Mouse (Mus musculus) CD4-positive helper T cell, adult 2 months (primary cell): ENCODE measurements around the gene Scml4.

Experiments
- DNase-seq: peaks from one replicate; pipeline ENCODE4 v3.0.0-alpha.2; 2012; ENCODE audit warnings: low read depth, missing footprints, low spot score

Gene Scml4

DNA sequence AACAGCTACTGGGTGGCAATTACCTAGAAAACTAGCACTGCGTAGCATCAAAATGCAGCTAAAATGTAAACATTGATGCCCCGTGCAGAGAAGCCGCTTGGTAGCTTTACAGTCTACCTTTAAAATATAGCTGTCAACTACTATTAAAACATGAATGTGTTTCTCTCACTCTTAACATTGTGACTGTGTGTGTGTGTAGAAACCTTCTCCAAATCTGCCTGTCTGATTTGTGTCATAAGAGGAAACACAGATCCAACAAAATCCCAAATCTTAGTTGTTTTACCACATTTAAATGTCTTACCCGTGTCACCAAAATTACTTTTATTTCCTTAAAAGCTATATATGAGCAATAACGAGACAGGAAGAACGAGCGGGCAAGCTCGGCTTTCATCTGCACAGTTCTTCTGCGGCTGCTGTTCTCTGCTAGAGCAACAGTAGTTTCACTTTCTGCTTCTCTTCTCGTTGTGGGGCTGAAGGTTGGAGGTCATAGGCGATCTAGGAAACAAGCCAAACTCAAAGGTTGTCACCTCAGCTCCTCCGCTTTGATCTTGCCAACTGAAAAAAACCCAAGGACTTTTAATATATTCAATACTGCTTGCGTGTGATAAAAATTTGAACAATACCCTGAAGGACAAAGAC, 2.1 kb downstream of the Scml4 start:
- DNase-seq: peak; percentile 91

DNA sequence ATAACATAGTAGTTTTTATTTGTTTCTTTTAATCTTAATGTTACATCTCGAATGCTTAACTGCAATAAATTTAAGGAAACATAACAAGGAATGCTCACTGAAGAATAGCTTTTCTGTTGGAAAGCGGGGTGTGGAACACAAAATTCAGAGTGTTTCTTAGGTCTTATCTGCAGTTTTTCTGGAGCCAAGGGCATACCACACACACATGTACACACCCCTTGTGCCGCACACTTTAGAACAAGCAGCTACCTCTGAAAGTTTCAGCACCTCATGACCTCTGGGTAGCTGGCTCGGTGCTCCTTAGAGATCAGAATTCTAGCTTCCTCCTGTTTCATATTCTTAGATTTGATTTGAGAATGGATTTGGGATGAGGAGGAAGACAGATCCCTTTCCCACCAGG, 2.6 kb downstream of the Scml4 start:
- peak; percentile 61 for DNase-seq

DNA sequence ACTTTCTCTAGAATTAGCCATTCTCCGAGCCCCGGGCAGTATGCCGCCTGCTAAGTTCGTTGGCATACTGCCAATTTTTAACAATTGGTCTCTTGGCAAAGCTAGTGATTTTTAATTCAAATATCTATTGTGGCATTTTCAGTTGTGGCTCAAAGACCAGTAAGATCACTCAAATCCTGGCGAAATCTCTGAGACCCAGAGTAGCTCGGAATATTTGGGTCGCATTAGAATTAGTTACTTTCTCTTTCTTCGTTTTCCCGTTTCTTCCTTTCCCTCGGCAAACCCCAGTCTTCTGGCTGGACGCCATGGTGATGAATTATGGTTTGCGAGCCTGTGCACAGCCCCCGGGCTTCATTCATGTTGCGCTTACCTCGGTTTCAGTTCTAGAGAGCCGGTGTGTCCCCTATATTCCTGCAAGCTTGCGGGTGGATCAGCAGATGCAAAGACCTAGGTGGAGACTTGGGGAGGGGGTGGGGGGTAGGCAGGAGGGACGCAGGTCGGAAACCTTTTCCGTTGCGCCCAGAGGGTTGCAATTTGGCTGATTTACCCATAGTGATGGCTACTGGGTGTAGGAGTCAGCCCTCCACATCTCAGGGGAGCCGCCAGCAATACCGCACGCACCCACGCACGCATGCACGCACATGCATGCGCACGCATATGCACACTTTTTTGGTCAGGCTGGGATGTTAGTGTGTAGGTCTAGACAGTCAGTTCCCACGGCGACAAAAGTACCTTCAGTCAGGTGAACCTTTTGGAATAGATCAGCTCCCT, 3.6 kb downstream of the Scml4 start:
- peak; percentile 81 for DNase-seq

DNA sequence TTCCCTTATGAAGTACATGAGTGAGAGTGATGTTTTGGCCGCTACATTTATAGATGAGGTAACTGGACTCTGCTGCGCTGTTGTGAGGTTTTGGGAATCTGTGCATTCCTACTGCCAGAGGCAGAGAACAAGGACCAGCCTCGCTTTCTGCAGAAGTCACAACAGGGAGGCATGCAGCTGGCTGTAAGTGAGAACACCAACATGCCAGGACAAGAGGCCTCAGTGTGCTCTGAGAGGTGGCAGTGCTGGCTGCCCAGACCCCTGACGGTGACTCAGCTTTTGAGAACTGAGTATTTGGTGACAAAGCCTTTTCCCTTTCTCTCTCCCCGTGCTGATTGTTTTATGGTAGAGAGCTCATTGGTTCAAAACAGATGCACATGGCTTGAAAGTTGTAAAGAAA, 4.5 kb downstream of the Scml4 start:
- DNase-seq: peak; percentile 16

DNA sequence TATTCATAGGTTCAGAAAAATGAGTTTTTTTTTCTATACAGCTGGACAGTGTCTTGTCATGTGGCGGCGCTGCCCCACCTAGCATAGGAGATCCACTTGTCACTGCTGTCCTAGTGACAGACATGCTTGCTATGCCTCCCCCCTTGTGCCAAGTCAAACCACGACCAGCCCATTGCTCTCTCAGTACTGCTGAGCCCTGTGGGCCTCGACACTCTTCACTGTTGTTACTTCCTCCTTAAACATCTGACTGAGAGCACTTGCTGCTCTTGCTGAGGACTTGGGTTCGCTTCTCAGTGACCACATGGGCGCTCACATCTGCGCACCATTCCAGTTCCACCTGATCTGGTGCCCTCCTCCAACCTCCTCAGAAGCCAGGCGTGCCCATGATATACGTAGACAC, 8.2 kb downstream of the Scml4 start:
- peak; percentile 24 for DNase-seq

DNA sequence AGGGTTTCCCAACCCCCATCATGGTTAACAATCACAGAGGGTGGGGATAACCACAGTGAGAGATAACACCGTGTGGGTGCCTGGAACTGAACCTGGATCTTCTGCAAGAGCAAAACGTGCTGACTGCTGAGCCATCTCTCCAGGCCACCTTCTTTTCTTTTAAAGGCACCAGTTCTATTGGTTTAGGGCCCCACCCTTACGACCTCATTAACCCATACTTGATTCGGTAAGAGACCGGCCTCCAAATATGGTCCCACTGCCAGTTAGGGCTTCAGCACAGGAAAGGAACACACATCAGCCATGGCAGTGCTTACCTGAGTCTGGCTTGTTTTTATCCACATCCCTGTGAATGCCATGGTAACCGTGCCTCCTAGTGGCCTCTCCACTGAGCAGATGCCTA, 9.3 kb downstream of the Scml4 start:
- DNase-seq: peak; percentile 67

DNA sequence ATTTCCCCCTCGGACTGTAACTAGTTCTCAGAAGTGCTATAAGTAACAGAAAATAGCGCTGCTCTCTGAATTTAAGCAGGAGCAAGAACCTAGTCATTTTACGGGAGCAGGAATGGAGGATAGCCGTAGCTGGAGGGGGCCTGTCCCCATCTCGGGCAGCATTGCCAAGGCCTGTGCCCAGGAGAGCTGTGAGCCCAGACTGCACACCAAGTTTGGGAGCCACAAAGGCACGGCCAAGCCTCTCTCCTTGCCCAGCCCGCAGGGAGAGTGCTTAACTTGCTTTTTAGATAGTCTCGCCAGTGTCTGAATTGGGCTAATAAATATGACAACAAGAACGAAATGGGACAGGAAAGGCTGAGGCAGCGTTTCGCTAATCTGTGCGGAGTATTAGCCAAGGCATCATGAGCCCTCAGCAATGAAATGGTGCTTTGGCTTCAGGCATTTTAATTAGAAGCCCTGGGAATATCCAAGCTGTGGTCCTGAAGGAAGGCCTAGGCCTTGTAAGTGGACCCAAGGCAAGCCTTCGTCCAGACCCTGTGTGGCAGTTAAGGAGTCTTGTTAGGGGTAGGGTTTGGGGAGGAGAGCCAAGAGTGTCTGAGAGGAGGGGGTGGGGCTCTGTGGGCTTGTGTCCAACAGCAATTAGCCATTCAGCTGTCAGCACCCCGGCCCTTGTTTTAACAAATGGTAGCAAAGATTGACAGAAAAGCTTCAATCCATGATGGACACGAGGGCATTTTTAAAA, 12.3 kb downstream of the Scml4 start:
- no peak for DNase-seq

DNA sequence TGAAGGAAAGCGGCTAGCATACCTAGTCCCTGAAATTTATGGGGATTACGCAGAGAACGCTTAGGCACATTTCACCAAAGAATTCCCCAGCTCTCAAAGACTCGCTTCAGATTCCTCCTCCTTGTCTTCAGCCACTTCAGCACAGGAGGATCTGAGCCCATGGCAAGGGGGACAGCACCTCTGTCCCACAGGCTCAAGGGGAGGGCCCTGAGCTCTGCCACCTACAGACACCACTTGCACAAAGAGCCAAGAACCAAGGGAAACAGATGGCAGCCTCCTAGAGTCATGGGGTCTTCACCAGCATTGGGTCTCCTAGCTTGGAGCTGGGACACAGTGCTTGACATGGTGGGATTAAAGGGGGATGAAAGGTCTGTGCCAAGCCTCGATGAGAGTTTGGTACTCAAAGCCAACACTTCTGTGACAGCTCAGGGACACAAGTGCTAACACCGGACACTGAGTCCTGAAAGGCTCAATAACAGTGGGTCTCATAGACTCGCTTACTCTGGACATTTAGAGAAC, 13.0 kb downstream of the Scml4 start:
- DNase-seq: no peak

DNA sequence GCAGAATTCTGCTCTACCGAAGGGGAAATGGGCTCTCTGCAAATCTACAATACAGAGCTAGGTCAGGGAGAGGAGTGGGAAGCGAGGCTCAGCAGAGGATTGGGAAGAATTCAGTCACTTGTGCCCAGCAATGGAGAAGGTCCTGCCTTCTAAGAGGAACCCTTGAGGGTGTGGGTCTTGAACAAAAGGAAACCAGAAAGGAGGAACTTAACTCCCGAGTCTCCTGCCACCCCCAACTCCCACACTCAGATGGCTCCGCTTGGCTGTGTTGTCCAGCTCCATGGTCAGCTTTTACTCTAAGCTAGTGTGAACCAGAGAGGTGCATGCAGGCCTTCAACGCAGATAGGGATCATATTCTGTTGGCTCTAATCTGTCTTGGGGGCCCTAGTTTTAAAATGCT, 16.0 kb downstream of the Scml4 start:
- no peak for DNase-seq

DNA sequence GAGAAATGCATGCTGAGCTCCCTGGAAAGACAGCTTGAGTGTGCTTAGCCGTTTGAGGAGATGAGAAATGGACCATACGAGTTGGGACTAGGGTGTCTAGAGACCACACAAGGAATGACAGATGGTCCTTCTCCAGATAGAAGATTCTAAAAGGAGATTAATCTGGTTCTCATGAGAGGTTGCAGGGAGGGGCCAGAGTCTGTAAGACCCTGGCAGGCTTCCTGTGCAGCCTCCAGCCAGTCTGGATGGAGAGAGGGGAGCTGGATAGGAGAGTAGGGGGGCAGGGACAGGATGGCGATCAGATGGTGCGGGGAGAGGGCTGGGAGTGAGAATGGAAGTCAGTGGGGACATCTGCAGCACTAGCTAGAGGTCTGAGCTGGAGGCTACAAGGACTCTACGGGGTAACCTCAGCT, 19.1 kb downstream of the Scml4 start:
- no peak for DNase-seq

DNA sequence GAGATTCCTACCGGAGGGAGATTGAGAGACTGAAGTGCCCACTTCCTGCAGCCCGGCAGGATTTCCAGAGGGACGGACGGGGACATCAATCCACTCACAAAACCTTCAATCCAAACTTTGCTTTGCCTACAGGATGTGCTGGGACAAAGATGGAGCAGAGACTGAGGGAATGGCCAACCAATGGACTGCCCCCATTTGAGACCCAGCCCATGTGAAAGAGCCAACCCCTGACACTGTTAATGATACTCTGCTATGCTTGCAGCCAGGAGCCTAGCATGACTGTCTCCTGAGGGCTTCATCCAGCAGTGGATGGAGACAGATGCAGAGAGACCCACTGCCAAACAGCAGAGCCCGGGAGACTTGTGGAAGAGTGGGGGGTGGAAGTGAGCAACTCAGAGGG, 19.5 kb downstream of the Scml4 start:
- DNase-seq: no peak

DNA sequence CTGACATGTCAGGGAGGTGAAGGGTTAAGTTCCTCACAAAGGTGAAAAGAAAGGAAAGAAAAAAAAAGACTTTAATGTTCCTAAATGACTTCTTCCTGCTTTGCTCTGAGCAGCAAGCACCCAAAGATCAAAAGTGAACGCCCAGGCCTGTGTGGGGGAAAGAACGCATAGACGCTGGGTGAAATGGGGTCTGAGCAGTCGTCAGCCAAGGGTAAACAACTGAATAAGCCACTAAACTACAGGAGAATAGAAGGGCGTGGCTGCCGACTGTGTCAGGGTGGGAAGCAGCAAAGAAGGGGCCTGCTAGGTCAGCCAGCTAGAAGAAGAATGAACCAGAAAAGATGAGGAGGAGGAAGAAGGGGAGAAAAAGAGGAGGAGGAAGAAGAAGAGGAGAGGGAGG, 26.9 kb downstream of the Scml4 start:
- peak; percentile 66 for DNase-seq

DNA sequence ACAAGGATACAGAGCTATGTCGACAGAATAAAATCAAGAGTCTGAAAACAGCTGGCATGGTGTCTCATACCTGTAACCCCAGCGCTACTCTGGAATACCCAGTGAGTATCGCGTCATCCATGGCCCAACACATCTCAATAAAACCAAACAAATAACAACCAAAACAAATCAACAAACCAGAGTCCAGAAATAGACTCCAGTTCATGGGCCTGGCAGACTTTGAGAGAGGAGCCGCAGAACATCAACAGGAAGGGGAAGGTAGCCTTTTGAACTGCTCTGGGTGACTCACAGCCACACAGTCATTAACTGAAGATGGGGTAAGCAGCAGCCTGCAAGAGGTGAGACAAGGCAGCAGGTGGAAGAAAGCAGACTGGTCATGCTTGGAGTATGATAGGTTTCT, 28.1 kb downstream of the Scml4 start:
- peak; percentile 82 for DNase-seq

DNA sequence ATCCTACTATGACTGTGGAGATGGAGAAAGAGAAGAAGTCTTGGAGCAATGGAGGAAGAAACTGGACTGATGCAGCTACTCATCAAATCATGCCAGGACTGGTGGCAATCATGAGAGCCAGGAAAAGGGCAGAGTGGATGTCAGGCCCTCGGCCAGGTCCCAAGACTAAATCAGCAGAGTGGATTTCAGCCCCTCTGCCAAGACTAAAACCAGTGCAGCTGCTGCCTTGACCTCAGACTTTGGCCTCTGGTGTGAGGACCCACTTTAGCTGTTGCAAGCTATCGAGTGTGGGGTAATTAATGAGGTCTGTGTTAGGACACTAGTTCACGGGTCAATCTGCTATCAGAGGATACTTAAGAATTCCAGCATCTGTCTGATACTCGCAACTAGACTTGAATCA, 30.2 kb downstream of the Scml4 start:
- no peak for DNase-seq

DNA sequence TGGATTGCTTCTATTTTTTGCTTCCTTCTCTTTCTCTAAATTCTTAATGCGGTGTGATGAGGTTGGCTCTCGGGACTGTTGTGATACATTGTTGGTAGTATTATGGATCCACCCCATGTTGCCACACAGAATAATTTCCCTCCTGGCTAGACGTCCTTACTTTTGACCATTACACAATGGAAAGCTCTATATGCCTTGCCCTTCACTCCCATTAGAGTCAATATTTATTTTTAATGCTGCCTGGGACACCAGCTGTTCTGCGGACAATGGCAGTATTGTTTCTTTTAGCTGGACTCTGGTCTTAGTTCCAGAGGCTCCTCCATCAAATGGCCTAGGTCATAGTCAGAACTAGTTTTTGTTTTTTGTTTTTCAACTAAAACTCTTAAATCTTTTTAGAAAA, 32.1 kb downstream of the Scml4 start:
- DNase-seq: no peak

DNA sequence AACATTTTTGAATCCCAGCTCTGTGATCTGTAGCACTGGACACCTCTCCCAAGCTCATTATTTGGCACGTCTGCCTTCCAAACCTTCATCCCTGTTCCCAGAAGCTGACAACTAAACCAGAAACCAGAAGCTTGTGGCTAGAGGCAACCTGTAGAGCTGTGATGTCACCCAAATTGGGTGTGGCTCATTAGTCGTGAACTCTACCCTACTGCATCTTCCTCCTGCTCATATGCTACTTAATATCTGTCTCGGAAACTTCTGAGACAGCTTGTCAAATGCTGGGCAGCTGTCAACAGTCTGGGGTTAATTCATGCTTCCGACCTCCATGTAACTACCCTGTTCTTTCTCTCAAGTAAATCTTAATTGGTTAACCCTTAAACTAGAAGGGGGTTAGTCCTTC, 32.8 kb downstream of the Scml4 start:
- DNase-seq: peak; percentile 46

DNA sequence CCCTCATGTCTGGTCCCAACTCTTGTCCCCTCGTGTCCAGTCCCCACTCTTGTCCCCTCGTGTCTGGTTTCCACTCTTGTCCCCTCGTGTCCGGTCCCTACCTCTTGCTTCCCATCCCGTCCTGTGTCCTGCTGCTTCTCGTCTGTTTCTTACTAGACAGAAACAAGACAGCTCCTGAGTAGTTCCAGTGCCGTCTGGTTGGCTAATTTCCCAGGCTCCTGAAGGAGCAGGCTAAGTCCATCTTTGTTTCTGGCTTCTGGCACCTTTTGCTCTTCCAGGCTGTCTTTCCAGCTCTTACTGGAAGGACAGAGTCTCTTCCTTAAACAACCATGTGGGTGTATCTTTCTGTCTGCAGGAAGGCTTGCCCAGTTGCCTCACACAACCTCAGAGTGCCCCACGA, 33.7 kb downstream of the Scml4 start:
- DNase-seq: no peak

DNA sequence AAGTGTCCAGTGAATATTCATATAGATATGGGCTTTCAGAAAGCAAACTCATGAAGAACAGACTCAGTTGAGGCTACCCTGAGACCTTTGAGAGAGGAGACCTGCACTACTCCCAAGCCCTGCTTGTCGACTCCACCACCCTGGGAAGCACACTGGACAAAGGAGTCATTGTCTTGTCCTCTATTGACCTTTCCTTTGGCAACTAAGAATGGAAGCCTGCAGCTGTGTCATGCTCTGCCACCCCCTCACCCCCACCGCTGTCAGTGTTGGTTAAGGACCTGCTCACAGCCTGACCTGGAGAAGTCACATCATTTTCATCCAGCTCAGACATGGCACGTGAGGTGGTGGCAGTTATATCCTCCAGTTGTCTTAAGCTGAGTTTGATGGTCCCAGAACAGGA, 34.1 kb downstream of the Scml4 start:
- no peak for DNase-seq

DNA sequence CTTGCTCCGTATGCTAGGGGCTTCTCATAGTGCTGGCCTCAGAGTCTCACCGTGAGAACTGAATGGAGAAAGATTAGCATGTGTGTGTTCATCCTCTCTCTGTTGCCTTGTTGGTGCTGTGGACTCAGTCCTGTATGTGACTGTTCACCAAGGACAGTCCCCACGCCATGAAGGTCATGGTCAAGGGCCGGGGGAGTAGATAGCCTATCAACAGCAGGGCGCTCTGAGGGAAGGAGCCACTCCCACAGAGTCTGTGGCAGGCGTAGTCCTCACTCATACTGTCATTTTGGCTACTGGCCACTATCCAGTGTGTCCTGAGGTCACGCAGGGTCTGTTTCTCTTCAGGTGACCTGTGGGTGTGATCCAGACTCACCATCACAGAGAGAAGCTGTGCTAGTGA, 34.5 kb downstream of the Scml4 start:
- no peak for DNase-seq

DNA sequence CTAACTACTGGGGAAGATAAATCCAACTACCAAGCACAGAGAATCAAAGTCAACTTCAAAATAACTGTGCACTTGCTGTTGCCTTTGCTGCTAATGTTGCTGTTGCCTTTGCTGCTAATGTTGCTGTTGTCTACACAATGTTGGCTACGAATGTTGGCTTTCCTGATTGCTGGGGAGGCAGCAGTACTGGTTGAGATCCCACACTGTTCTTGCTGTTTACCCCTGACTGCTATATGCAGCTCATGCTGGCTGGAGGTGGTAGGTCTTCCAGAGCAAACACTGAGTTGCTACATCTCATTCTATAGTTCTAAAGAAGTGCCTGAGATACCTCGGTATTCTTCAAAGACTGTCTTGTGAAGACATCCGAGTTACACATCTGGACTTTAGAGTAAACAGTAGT, 36.5 kb downstream of the Scml4 start:
- DNase-seq: peak; percentile 20

DNA sequence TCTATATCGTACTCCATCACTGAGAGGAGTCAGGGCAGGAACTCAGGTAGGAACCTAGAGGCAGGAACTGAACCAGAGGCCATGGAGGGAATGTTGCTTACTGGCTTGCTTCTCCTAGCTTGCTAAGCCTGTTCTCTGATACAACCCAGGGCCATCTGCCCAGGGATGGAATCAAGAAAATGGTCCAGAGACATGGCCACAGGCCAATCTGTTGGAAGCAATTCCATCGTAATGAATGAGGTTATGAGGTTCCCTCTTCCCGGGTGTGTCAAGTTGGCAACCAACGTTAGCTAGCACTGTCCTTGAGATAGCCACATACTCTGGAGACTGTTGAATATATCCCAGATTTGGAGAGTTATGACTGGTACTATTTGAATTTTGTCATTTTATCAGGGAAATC, 37.0 kb downstream of the Scml4 start:
- no peak for DNase-seq

DNA sequence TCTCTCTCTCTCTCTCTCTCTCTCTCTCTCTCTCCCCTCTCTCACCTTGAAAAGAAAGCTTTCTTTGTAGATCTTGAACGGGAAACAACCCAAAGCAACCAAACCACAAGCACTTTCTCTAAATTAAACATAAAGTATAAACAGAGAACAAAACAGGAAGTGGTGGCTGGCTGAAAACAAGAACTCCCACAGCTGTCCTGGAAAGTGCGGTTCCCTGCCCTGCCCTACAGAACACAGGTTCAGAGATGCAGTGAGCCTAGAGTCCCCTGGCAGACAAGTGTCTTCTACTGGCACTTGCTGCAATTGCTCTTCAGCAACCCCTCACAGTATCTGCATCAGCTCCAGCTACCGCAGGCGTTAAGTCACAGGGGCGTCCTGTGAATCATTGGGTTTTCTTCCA, 37.5 kb downstream of the Scml4 start:
- peak; percentile 93 for DNase-seq

DNA sequence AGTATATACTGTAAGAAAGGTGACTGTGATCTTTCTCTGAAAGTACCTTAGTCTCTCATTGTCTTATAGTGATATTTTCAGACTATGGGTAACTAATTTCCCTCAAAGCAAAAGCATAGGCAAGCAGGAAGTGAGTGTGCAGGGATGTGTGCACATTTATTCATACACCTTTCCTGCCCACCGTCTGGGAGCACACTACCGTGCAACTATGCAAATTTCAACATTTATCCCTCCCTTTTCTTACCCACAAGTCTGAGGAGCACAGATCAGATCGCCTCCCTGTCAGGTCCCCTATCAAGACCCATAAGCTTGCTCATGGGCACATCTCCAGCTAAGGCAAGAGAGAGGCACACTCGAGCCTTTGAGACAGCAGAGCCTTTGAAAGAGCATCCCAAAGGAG, 41.2 kb downstream of the Scml4 start:
- peak; percentile 47 for DNase-seq
